8 mouse cellular contexts compared by ENCODE assay signal in the genomic region with DNA sequence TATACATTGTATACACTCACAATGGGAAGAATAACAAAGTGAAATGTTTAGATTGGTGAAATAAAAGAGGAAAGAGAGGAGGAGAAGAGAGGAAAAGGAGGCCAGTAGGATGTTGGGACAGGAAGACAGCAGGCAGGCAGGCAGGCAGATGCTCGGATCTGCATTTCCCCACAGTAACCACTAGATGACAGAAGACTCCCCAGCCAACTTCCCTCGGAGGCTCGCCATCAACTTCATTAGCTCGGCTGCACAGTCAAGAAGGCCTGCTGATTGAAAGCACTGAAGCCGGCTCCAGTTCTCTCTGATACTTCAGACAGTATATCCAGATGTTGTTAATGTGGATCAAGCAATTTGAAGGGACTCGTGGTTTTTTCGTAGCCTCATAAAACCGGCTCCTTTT. TPM values are rescaled to one million over a fixed set of nuclear protein-coding genes. Genes with fewer than 3 reads are reported as not detected.
DNase-seq lines count a peak whose midpoint lies in the region; ATAC-seq and TF ChIP-seq lines count a peak whose summit lies in the region.
"Had no signal": no experiment of that assay in that cellular context is flagged by ENCODE, and none has a peak within 500 bp of the region (broad histone marks: within the 10 kb centered on the region; RNA-seq: fewer than 3 reads in every experiment).

No protein-coding gene starts in this region.

- DNase-seq in midbrain, embryonic 14.5 days: peak; percentile 86
- DNase-seq in midbrain, embryonic 11.5 days (ENCODE audit: low spot score, missing footprints): no peak
- peak; percentile 68 for DNase-seq in R1 (ENCODE audit: low read depth, low spot score)
- DNase-seq in hindbrain, embryonic 14.5 days (ENCODE audit: low spot score): peak; percentile 75
- no peak for DNase-seq in liver, embryonic 11.5 days (ENCODE audit: low spot score)
- peak; percentile 47 for DNase-seq in right cerebral cortex, postnatal 4 days

- peaks cover 2% of the 10 kb centered on the region for H3K36me3 ChIP-seq in midbrain, embryonic 14.5 days (ENCODE audit: control insufficient read depth, insufficient read depth, low read length)
- H3K36me3 ChIP-seq in midbrain, embryonic 11.5 days (ENCODE audit: control insufficient read depth, insufficient read depth, low read length): peaks cover 4% of the 10 kb centered on the region; the same call in 1 of the 2 replicates
- peaks cover 3% of the 10 kb centered on the region; the same call in 1 of the 2 replicates for H3K36me3 ChIP-seq in hindbrain, embryonic 14.5 days (replicated peaks; ENCODE audit: control insufficient read depth, insufficient read depth)
- no peaks in the 10 kb centered on the region for H3K36me3 ChIP-seq in liver, embryonic 11.5 days (ENCODE audit: control insufficient read depth, insufficient read depth, low read length)
- H3K36me3 ChIP-seq: lung, embryonic 15.5 days had no signal

- no peaks in the 10 kb centered on the region for H3K27me3 ChIP-seq in midbrain, embryonic 14.5 days (ENCODE audit: control insufficient read depth, insufficient read depth, low read length)
- H3K27me3 ChIP-seq in midbrain, embryonic 11.5 days (ENCODE audit: control insufficient read depth, insufficient read depth, low read length): no peaks in the 10 kb centered on the region
- no peaks in the 10 kb centered on the region for H3K27me3 ChIP-seq in hindbrain, embryonic 14.5 days (ENCODE audit: control insufficient read depth, insufficient read depth, low read length)
- no peaks in the 10 kb centered on the region for H3K27me3 ChIP-seq in liver, embryonic 11.5 days (replicated peaks; ENCODE audit: control insufficient read depth, insufficient read depth, low read length)
- H3K27me3 ChIP-seq: lung, embryonic 15.5 days had no signal

- H3K4me1 ChIP-seq in midbrain, embryonic 14.5 days (ENCODE audit: control insufficient read depth, insufficient read depth, low read length): peaks cover 6% of the 10 kb centered on the region
- H3K4me1 ChIP-seq in midbrain, embryonic 11.5 days (ENCODE audit: control insufficient read depth, insufficient read depth, low read length): peaks cover 7% of the 10 kb centered on the region
- H3K4me1 ChIP-seq in cortical plate, adult 2 months (ENCODE audit: control insufficient read depth, insufficient read depth, low read length): peaks cover 3% of the 10 kb centered on the region; the same call in 1 of the 2 replicates
- peaks cover 8% of the 10 kb centered on the region for H3K4me1 ChIP-seq in hindbrain, embryonic 14.5 days (replicated peaks; ENCODE audit: control insufficient read depth, insufficient read depth, low read length)
- H3K4me1 ChIP-seq in liver, embryonic 11.5 days (replicated peaks; ENCODE audit: control insufficient read depth, insufficient read depth, low read length): peaks cover 4% of the 10 kb centered on the region

- ATAC-seq in midbrain, embryonic 14.5 days (ENCODE audit: low FRiP score, low TSS enrichment): no peak
- no peak for ATAC-seq in midbrain, embryonic 11.5 days (ENCODE audit: low FRiP score)
- ATAC-seq in hindbrain, embryonic 14.5 days (ENCODE audit: low FRiP score): no peak
- ATAC-seq in liver, embryonic 11.5 days (replicated peaks; ENCODE audit: low FRiP score): no peak

- TF ChIP-seq CTCF in cortical plate, adult 2 months (IDR thresholded peaks at IDR 0.05; ENCODE audit: extremely low read depth, insufficient read depth, low read length): peak; percentile 93

- TF ChIP-seq POLR2A in cortical plate, adult 2 months (IDR thresholded peaks at IDR 0.05; ENCODE audit: extremely low read depth, insufficient read depth, low read length): no peak

- no peak overlapping the region for H3K4me2 ChIP-seq in midbrain, embryonic 14.5 days (ENCODE audit: low read length)
- no peak overlapping the region for H3K4me2 ChIP-seq in midbrain, embryonic 11.5 days
- no peak overlapping the region for H3K4me2 ChIP-seq in hindbrain, embryonic 14.5 days (replicated peaks)
- no peak overlapping the region for H3K4me2 ChIP-seq in liver, embryonic 11.5 days
- H3K4me2 ChIP-seq: lung, embryonic 15.5 days had no signal

- H3K9ac ChIP-seq in midbrain, embryonic 14.5 days (replicated peaks; ENCODE audit: low read length): no peak overlapping the region
- no peak overlapping the region for H3K9ac ChIP-seq in midbrain, embryonic 11.5 days (ENCODE audit: low read length)
- no peak overlapping the region for H3K9ac ChIP-seq in hindbrain, embryonic 14.5 days
- H3K9ac ChIP-seq in liver, embryonic 11.5 days (ENCODE audit: low read depth, low read length): no peak overlapping the region
- H3K9ac ChIP-seq: lung, embryonic 15.5 days had no signal

- no peaks in the 10 kb centered on the region for H3K9me3 ChIP-seq in midbrain, embryonic 14.5 days (ENCODE audit: control insufficient read depth, low read length)
- H3K9me3 ChIP-seq in midbrain, embryonic 11.5 days (ENCODE audit: control insufficient read depth, low read length): no peaks in the 10 kb centered on the region
- no peaks in the 10 kb centered on the region for H3K9me3 ChIP-seq in hindbrain, embryonic 14.5 days (ENCODE audit: control insufficient read depth, low read length)
- H3K9me3 ChIP-seq in liver, embryonic 11.5 days (ENCODE audit: control insufficient read depth, low read length): no peaks in the 10 kb centered on the region
- H3K9me3 ChIP-seq: lung, embryonic 15.5 days had no signal

- WGBS in midbrain, embryonic 14.5 days: 15% methylated on average over 8 of the region's 8 CpGs
- 17% methylated on average over 8 of the region's 8 CpGs for WGBS in midbrain, embryonic 11.5 days
- WGBS in hindbrain, embryonic 14.5 days: 16% methylated on average over 8 of the region's 8 CpGs
- 15% methylated on average over 8 of the region's 8 CpGs for WGBS in liver, embryonic 11.5 days

- H3K27ac ChIP-seq in midbrain, embryonic 14.5 days (replicated peaks; ENCODE audit: low read depth, low read length): no peak overlapping the region
- no peak overlapping the region for H3K27ac ChIP-seq in midbrain, embryonic 11.5 days (ENCODE audit: low read depth, low read length)
- H3K27ac ChIP-seq in cortical plate, adult 2 months (ENCODE audit: insufficient read depth, low read length): no peak overlapping the region
- no peak overlapping the region for H3K27ac ChIP-seq in hindbrain, embryonic 14.5 days
- 0 out of 2 replicates have a peak overlapping the region, but pooled peaks have one; percentile 21 for H3K27ac ChIP-seq in liver, embryonic 11.5 days (ENCODE audit: low read depth, low read length)
- H3K27ac ChIP-seq: lung, embryonic 15.5 days had no signal

- no peak overlapping the region for H3K4me3 ChIP-seq in midbrain, embryonic 14.5 days (replicated peaks; ENCODE audit: low read depth, low read length)
- no peak overlapping the region for H3K4me3 ChIP-seq in midbrain, embryonic 11.5 days (ENCODE audit: low read depth, low read length)
- no peak overlapping the region for H3K4me3 ChIP-seq in cortical plate, adult 2 months (ENCODE audit: insufficient read depth, low read length)
- no peak overlapping the region for H3K4me3 ChIP-seq in hindbrain, embryonic 14.5 days (replicated peaks; ENCODE audit: low read length)
- no peak overlapping the region for H3K4me3 ChIP-seq in liver, embryonic 11.5 days (ENCODE audit: low read depth, low read length)
- H3K4me3 ChIP-seq: lung, embryonic 15.5 days had no signal

RNA-seq across cellular contexts. Expression of gene Zfp334, which starts 3.5 kb away (rescaled TPM):
- polyA plus RNA-seq in midbrain, embryonic 14.5 days (2014; fragmentation: Nextera tagmentation; extraction: Ambion mirVana): 11.7 and 15.7 TPM in 2 replicates
- polyA plus RNA-seq in midbrain, embryonic 11.5 days (2014; fragmentation: Nextera tagmentation; extraction: Ambion mirVana): 24.1 and 25.6 TPM in 2 replicates
- polyA plus RNA-seq in cortical plate, adult 2 months (2012; rRNA removed): 8.7 and 9.1 TPM in 2 replicates
- polyA plus RNA-seq in hindbrain, embryonic 14.5 days (2014; fragmentation: Nextera tagmentation; extraction: Ambion mirVana): 12.4 and 12.5 TPM in 2 replicates
- 5.9 and 6.1 TPM in 2 replicates for polyA plus RNA-seq in liver, embryonic 11.5 days (2014; fragmentation: Nextera tagmentation; extraction: Ambion mirVana)

RNA-seq across cellular contexts. Expression of gene Ocstamp, which starts 8.6 kb away (rescaled TPM):
- 0.08 TPM in 1 of 2 replicates, not detected in the other for polyA plus RNA-seq in midbrain, embryonic 14.5 days (2014; fragmentation: Nextera tagmentation; extraction: Ambion mirVana)
- 0.04 and 0.11 TPM in 2 replicates for polyA plus RNA-seq in midbrain, embryonic 11.5 days (2014; fragmentation: Nextera tagmentation; extraction: Ambion mirVana)
- not detected in 2 replicates for polyA plus RNA-seq in cortical plate, adult 2 months (2012; rRNA removed)
- not detected in 2 replicates for polyA plus RNA-seq in hindbrain, embryonic 14.5 days (2014; fragmentation: Nextera tagmentation; extraction: Ambion mirVana)
- 2.2 and 2.5 TPM in 2 replicates for polyA plus RNA-seq in liver, embryonic 11.5 days (2014; fragmentation: Nextera tagmentation; extraction: Ambion mirVana)
- polyA plus RNA-seq: lung, embryonic 15.5 days had no signal

RNA-seq across cellular contexts. Expression of gene Zfp663, which starts 23.0 kb away (rescaled TPM):
- 8.4 and 10.8 TPM in 2 replicates for polyA plus RNA-seq in midbrain, embryonic 14.5 days (2014; fragmentation: Nextera tagmentation; extraction: Ambion mirVana)
- polyA plus RNA-seq in midbrain, embryonic 11.5 days (2014; fragmentation: Nextera tagmentation; extraction: Ambion mirVana): 9.0 and 10.1 TPM in 2 replicates
- polyA plus RNA-seq in cortical plate, adult 2 months (2012; rRNA removed): 0.04 TPM in 1 of 2 replicates, not detected in the other
- 6.2 and 6.3 TPM in 2 replicates for polyA plus RNA-seq in hindbrain, embryonic 14.5 days (2014; fragmentation: Nextera tagmentation; extraction: Ambion mirVana)
- 0.07 and 0.29 TPM in 2 replicates for polyA plus RNA-seq in liver, embryonic 11.5 days (2014; fragmentation: Nextera tagmentation; extraction: Ambion mirVana)

Comparison
In these comparisons a context has a peak if more than half of its experiments do, and no peak if none do; other contexts are left out.
1. DNase-seq: peak in midbrain, embryonic 14.5 days (single experiment), R1 (single experiment), hindbrain, embryonic 14.5 days (single experiment) and right cerebral cortex, postnatal 4 days (single experiment); none in midbrain, embryonic 11.5 days (single experiment) and liver, embryonic 11.5 days (single experiment).